Mouse (Mus musculus): ENCODE results near the gene Capza1.

DNA sequence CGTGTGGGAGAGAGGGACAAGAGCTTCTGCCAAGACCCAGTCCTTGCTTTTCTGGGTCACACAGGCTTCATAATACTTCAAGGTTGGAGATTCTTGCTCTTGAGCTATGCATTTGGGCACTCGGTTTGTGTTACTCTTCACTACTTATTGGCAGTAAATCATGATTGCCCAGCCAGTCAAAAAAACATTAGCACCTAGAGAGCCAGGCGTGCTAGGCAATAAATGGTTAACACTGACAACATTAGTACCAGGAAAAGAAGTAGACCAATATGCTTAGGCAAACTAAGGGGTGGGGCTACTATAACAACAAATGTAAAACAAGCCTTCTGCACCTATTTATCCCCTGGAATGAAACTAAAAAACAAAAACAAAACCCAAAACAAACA lies 45.6 kb downstream of the Capza1 start:
- TF ChIP-seq CTCF (IDR thresholded peaks at IDR 0.05; ENCODE audit: extremely low read depth, insufficient read length, insufficient replicate concordance, low read depth, low read length), result no peak
- TF ChIP-seq POLR2A (IDR thresholded peaks at IDR 0.05; ENCODE audit: low read depth, low read length), result no peak
